Mouse (Mus musculus) gastrocnemius, postnatal 14 days (tissue): Measurements from ENCODE around the gene Ino80. TPM values are rescaled to one million over a fixed set of nuclear protein-coding genes. Genes with fewer than 3 reads are reported as not detected.

Experiments used
- DNase-seq: peaks from one replicate; pipeline ENCODE4 v3.0.0; 2021; ENCODE audit warnings: mixed read lengths
- intact Hi-C: fragments of 180-260 bp; cut with DNase I; formaldehyde crosslinking; loops from one replicate; pipeline ENCODE4 v1.15.1; 2025; ENCODE audit warnings: low total_unique reads
- total RNA-seq, 2 experiments: library from RNA; stranded (reverse); gene quantifications; 2 replicates each; pipeline ENCODE4 v1.2.3; 2021

The Ino80 gene
- total RNA-seq, 2 experiments from 2014 or later: 11.1 to 11.6 TPM

DNA sequence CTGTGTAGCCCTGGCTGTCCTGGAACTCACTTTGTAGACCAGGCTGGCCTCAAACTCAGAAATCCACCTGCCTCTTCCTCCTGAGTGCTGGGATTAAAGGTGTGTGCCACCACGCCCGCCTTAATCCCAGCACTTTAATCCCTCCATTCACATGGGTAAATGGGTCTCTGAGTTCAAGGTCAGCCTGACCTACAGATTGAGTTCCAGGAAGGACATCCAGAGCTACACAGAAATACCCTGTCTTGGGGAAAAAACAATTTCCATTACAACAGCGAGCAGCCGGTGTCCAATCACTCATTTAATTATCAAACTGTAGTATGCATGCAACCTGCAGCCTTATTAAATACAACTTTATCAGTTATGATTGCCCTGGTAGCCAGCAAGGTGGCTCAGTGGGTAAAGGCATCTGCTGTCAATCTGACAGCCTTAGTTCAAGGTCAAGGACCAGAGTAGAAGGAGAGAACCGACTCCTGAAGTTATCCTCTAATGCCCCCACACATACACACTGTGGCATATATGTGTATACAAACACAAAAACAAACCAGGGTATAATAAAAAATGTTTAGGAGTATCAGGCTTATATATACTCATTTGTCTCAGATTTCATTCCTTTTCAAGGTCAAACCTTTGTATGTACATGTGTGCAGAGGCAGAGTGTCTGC is 14.2 kb downstream of the Ino80 start:
- no peak for DNase-seq
- intact Hi-C loops: no loop called here

- no peak for DNase-seq
- intact Hi-C loops: no loop called here
These were observed 16.5 kb downstream of the Ino80 start for GRCm38 (mm10) chr2:119461028-119461427.

DNA sequence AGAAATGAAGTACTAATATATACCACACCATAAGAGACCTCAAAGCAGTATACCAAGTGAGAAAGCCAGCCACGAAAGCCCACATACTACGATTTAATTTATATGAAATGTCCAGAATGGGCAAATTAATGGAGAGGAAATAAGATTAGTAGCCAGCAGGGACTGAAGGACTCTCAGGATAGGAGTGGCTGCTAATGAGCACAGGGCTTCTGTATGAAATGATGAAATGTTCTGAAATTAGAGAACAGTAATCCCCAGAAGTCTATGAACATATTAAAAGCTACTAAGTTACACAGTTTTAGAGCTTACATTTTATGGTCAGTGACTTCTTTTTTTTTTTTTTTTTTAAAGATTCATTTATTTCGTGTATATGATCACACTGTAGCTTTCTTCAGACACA is 22.9 kb downstream of the Ino80 start:
- intact Hi-C loops: no loop called here
- DNase-seq: no peak

DNA sequence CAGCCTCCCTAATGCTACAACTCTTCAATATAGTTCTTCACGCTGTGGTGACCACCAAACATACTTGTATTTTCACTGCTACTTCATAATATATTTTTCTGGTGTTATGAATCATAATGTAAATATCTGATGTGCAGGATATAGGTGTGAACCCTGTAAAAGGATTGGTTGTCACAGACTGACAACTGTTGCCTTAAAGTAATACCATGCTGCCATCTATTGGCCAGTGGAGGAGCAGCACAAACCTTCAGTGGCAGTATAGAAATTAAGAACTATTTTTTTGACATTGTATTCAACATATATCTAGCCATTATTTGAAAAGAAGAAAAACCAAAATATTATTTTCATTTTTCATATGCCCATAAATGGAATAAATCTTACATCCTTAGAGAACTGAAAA is 40.5 kb downstream of the Ino80 start:
- intact Hi-C loops: loop anchor here (5.0 kb wide), 1 partner anchor 140 kb away; no protein-coding TSS in a partner anchor
- no peak for DNase-seq

DNA sequence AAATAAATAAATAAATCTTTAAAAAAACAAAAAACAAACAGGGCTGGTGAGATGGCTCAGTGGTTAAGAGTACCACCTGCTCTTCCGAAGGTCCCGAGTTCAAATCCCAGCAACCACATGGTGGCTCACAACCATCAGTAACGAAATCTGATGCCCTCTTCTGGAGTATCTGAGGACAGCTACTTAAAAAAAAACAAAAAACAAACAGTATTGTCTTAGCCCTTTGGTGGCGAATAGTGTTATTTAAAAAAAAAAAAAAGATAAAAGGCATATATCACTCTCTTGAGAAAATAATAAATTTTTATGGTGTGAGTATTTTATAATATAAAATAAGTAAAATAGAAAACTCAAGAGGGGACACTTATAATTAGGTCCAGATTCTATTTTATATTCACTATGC is 41.0 kb downstream of the Ino80 start:
- DNase-seq: no peak
- intact Hi-C loops: loop anchor here (5.0 kb wide), 1 partner anchor 139 kb away; no protein-coding TSS in a partner anchor

DNA sequence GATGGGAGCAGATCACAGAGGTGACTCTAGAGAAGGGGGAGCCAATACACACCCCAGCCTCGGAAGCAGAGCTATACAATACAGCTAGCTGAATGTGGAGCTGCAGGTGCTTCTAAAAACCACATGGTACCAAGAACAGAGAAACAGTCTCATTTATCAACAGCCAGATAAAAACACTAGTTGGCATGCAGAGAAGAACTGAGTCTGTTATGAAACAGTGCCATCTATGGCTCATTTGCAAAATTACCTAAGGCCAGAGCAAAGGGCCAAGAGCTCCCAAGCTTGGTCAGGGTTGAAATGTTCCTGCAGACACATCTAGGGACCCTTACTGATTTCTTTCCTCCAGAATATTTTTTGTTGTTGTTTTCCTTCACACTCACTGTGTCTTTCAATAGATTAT is 63.7 kb downstream of the Ino80 start:
- intact Hi-C loops: loop anchor here (5.0 kb wide), 1 partner anchor 77 kb away; no protein-coding TSS in a partner anchor
- no peak for DNase-seq

GRCm38 (mm10) chr2:119411674-119412073 is 65.8 kb downstream of the Ino80 start:
- intact Hi-C loops: loop anchor here (5.0 kb wide), 1 partner anchor 74 kb away; no protein-coding TSS in a partner anchor
- DNase-seq: no peak

- intact Hi-C loops: loop anchor here (5.0 kb wide), 1 partner anchor 74 kb away; no protein-coding TSS in a partner anchor
- DNase-seq: no peak
These were observed 66.5 kb downstream of the Ino80 start for GRCm38 (mm10) chr2:119411016-119411415.

DNA sequence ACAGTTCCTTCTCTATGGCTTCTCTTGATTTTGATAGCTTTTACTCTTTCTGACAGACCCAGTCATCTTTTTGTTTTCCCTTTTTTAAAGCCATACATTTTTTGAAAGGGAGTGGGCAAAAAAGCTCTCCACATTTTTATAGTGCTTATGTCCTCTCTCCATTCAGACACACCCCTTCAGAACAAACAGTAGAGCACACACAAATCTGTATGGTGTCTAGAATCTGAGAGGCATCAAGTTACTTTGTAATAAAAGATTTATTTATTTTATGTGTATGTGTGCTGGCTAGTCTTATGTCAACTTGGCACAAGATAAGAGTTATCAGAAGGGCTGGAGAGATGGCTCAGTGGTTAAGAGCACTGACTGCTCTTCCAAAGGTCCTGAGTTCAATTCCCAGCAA is 68.8 kb downstream of the Ino80 start:
- no peak for DNase-seq
- intact Hi-C loops: no loop called here

DNA sequence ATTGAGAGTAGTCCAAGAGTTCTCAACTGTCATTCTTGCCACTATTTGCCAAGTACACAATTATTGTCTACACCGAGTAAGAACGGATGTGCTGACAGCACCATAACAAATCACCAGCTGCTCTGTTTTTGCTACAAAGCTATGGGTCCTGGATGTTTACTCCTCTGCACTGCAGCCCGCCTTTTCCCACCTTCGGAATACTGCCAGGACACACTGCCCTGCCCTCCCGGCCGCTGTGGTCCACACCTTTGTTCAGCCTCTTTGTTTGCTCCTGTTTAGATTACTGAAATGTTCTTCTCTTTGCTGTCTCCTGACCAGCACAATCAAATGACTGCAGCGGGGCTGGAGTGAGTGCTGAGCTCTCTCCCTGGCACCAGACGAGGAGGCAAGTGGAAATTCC is 69.2 kb downstream of the Ino80 start:
- intact Hi-C loops: no loop called here
- DNase-seq: peak; percentile 13

DNA sequence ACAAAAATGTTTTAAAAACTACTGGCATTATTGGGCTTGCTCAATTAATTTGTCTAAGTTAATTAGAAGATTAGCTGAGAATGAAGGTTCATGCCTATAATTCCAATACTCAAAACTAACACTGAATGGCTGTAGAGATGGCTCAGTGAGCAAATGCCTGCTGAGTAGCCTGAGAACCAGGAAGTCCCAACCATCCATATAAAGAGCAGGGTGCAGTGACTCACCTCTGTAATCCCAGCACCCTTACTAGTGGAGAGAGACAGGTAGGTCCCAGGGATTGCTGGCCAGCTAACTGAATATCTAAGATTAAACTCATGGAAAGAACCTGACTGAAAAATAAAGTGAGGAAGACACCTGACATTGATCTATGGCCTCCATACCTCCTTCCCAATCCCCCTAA is 78.2 kb downstream of the Ino80 start:
- DNase-seq: no peak
- intact Hi-C loops: no loop called here

DNA sequence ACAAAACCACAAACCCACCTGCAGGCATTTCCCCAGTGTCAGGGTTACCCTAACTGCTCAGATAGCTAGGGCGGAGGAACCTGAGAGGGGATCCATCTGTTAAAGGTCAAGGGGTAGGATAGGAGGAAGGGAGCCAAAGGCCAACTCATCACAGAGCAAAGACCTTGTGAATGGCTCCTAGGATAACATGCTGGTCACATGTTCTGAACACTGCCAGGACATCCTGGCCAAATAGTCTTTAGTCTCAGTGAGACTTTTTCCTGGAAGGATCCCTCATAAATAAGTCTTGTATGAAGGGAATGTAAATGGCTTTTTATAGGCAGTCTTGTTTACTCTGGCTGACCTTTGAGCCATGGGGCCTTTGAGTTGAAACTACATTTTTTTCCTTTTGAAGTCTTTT is 78.8 kb downstream of the Ino80 start:
- intact Hi-C loops: no loop called here
- DNase-seq: no peak

GRCm38 (mm10) chr2:119398252-119398651 is 79.2 kb downstream of the Ino80 start:
- DNase-seq: no peak
- intact Hi-C loops: no loop called here

GRCm38 (mm10) chr2:119389992-119390391 is 87.5 kb downstream of the Ino80 start:
- intact Hi-C loops: no loop called here
- DNase-seq: no peak

GRCm38 (mm10) chr2:119388266-119388665 is 89.2 kb downstream of the Ino80 start:
- no peak for DNase-seq
- intact Hi-C loops: no loop called here

DNA sequence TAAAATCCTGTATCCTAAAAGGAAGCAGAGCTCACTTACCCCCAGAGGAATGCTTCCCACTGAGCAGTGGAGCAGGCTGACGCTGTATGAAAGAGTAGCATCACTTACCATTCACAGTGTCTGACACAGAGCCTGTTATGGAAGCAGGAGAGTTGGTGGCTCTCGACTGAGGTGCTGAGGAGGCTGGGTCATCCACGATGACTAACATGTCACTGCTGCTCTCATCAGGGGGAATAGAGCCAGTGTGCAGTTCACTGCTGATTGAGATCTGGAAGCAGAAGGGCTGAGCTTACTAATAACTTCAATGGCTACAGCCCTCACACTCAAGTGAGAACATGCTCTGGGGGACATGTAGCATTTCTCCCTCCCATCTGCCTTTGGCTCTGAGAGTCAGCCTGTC is 98.0 kb downstream of the Ino80 start:
- no peak for DNase-seq
- intact Hi-C loops: no loop called here

- DNase-seq: no peak
- intact Hi-C loops: no loop called here
These were observed 99.7 kb downstream of the Ino80 start for GRCm38 (mm10) chr2:119377826-119378225.

DNA sequence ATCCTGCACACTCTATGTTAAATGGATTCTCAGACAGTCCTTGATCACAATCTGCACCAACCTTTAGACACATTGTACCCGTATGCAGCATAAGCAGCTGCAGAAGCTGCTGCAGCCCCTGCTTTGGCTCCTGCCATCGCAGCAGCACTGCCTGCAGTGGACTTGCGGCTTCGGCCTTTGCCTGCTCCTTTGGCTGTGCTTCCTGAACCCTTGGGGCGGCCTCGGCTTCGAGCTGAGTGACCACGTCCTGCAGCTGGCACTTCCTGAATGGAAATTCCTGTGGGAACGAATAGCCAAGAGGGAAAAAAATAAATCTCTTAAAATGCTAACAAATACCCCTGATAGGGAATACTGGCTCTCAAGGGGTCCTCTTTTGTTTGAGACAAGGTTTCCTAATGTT is 100.2 kb downstream of the Ino80 start:
- DNase-seq: no peak
- intact Hi-C loops: no loop called here

DNA sequence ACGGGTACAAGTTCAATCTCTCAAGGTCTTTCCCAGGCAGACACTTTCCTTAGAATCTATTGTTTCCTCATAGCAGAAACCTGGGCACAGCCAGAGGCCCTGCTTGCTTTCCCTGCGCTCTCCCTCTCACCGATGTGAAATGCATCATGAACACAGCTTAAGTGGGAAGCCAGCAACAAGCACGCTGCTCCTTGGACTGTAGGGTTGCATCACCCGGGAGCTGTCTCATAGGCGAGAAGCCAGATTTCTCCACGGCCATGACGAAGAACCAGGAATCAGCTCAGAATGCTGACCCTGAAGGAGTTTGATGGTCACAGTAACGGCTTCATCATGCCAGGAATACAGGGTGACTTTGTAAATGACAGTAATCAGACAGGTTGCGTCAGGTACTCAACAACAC is 107.4 kb downstream of the Ino80 start:
- intact Hi-C loops: no loop called here
- DNase-seq: no peak

DNA sequence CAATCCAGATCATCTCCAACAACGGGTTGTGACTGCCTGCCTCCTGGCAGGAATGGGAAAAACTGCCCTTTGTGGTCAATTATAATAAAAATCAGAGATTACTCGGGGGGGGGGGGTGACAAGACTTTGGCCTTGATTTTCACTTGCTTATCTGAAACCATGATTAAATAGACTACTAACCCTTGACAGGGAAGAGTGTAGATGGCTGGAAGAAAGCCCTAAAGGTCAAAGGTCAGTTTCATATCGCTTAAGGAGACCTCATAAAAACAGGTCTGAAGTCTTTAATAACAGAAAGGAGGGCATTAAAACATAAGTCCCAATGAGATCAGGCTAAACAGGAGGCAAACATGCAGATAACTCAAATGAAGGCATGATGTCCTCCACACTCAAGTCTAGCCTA is 110.1 kb downstream of the Ino80 start:
- intact Hi-C loops: no loop called here
- DNase-seq: no peak

- intact Hi-C loops: no loop called here
These were observed 112.5 kb downstream of the Ino80 start for GRCm38 (mm10) chr2:119364969-119365368.

More at GRCm38 (mm10) chr2:119364969-119365368, 112.5 kb downstream of the Ino80 start:
- DNase-seq: peak; percentile 50
